Mouse (Mus musculus) lung, postnatal 0 days (tissue): ENCODE measurements around the gene Epm2a.

Source experiments
- CTCF ChIP-seq: IDR thresholded peaks from 2 replicates; pipeline ENCODE4 v1.5.1; 2016; ENCODE audit warnings: antibody characterized with exemption, mild to moderate bottlenecking
- EP300 ChIP-seq: IDR thresholded peaks from 2 replicates; pipeline ENCODE4 v1.6.1; 2016; ENCODE audit warnings: antibody characterized with exemption, mild to moderate bottlenecking, control low read depth

GRCm38 (mm10) chr10:11309866-11310265 is 33.3 kb upstream of the Epm2a start:
- no peak for TF ChIP-seq CTCF
- no peak for TF ChIP-seq EP300
